Mouse (Mus musculus) inflammation-experienced regulatory T-cells, adult 6 months (primary cell): Measurements from ENCODE around the gene Speer3. TPM values are rescaled to one million over a fixed set of nuclear protein-coding genes. Genes with fewer than 3 reads are reported as not detected.
"Not testable (repeated sequence)": the region's sequence is repeated elsewhere in the genome, so short reads cannot be mapped to it uniquely, and the experiment has no call there.

Source experiments
- ATAC-seq: one replicate; pipeline ENCODE4 v1.8.0; 2017
- polyA plus RNA-seq, 3 experiments: library from polyadenylated mRNA; unstranded; fragments of 100-300 nt; shearing (Covaris generic); gene quantifications; one replicate each; pipeline ENCODE4 v1.2.1; 2017

Speer3 gene
- polyA plus RNA-seq, result not detected

- ATAC-seq, result no peak
These were observed at the start of gene Speer3 for GRCm38 (mm10) chr5:13791319-13791718. TSS of gene Speer3 (plus strand) at chr5:13791619.

- ATAC-seq, result not testable (repeated sequence)
These were observed 19.1 kb downstream of the Speer3 start for GRCm38 (mm10) chr5:13810496-13810895.

GRCm38 (mm10) chr5:13825108-13825507 lies 33.7 kb downstream of the Speer3 start:
- no peak for ATAC-seq

- ATAC-seq, result no peak
These were observed 35.3 kb downstream of the Speer3 start for GRCm38 (mm10) chr5:13826708-13827107.

GRCm38 (mm10) chr5:13844317-13844716 lies 52.9 kb downstream of the Speer3 start:
- ATAC-seq, result no peak

Other genes starting within 250 kb of the Speer3 start
- gene Sema3e, start 233.7 kb downstream of the Speer3 start, polyA plus RNA-seq, result under 1 TPM in 1 of 3 experiments, not detected in 2; 0.14 TPM